Mouse (Mus musculus) hindbrain, embryonic 11.5 days (tissue): ENCODE results near the gene Rbm33. TPM values are rescaled to one million over a fixed set of nuclear protein-coding genes. Genes with fewer than 3 reads are reported as not detected.

Experiments used
- ATAC-seq: fragments of 200-750 bp; cut with Nextera tagmentation; 2 replicates; pipeline ENCODE4 v1.8.0; 2017; ENCODE audit warnings: mild to moderate bottlenecking, moderate TSS enrichment, moderate library complexity; ENCODE audit not compliant: low FRiP score
- DNase-seq: peaks from one replicate; pipeline ENCODE4 v3.0.0-alpha.2; 2015; ENCODE audit warnings: low spot score
- H3K27ac ChIP-seq: fragments of 300-500 bp; sonication (generic); 2 replicates; pipeline ENCODE4 v1.5.1; 2014; ENCODE audit warnings: mild to moderate bottlenecking, low read depth, low read length
- H3K27me3 ChIP-seq: fragments of 300-500 bp; sonication (generic); 2 replicates; pipeline ENCODE4 v1.6.1; 2014; ENCODE audit warnings: mild to moderate bottlenecking, low read length, moderate library complexity, mixed read lengths; ENCODE audit not compliant: control insufficient read depth, insufficient read depth
- H3K36me3 ChIP-seq: fragments of 300-500 bp; sonication (generic); 2 replicates; pipeline ENCODE4 v1.6.1; 2014; ENCODE audit warnings: mild to moderate bottlenecking, low read length, moderate library complexity, mixed read lengths; ENCODE audit not compliant: control insufficient read depth, insufficient read depth
- H3K4me1 ChIP-seq: fragments of 300-500 bp; sonication (generic); replicated peaks from 2 replicates; pipeline ENCODE4 v1.6.1; 2014; ENCODE audit warnings: low read length, mixed read lengths; ENCODE audit not compliant: control insufficient read depth, insufficient read depth
- H3K4me2 ChIP-seq: fragments of 300-500 bp; sonication (generic); replicated peaks from 2 replicates; pipeline ENCODE4 v1.6.1; 2014; ENCODE audit warnings: mild to moderate bottlenecking, low read depth, low read length
- H3K4me3 ChIP-seq: fragments of 300-500 bp; sonication (generic); 2 replicates; pipeline ENCODE4 v1.5.1; 2014; ENCODE audit warnings: low read depth, low read length
- H3K9ac ChIP-seq: fragments of 300-500 bp; sonication (generic); 2 replicates; pipeline ENCODE4 v1.6.1; 2014; ENCODE audit warnings: low read depth, low read length
- H3K9me3 ChIP-seq: fragments of 300-500 bp; sonication (generic); 2 replicates; pipeline ENCODE4 v1.6.1; 2016; ENCODE audit warnings: low read length; ENCODE audit not compliant: control insufficient read depth
- WGBS: fragments of 180-500 bp; shearing (Covaris S2); extraction: QIAGEN DNeasy Blood & Tissue Kit; methylation state at CpG from one replicate; pipeline ENCODE4 v1.1.7; 2014; 5-methylcytosine and 5-hydroxymethylcytosine counted together
- polyA plus RNA-seq: library from polyadenylated mRNA; unstranded; fragments of >200 nt; fragmentation: Nextera tagmentation; extraction: Ambion mirVana; gene quantifications from 2 replicates; pipeline ENCODE4 v1.2.1, GENCODE M21; 2014

The Rbm33 gene
- polyA plus RNA-seq, 1 experiment from 2014 or later: 32.8 TPM

GRCm38 (mm10) chr5:28465526-28465925, 148.6 kb downstream of the Rbm33 start:
- ATAC-seq (no peak), DNase-seq (peak; percentile 36)
- Histone ChIP-seq H3K36me3 (no peaks in the 10 kb centered on the region), H3K4me2 (peak overlapping the region; percentile 88), H3K9ac (no peak overlapping the region), H3K27ac (no peak overlapping the region), H3K4me1 (peaks cover 12% of the 10 kb centered on the region; the same call in 1 of the 2 replicates), H3K9me3 (no peaks in the 10 kb centered on the region), H3K4me3 (peak overlapping the region; percentile 46), H3K27me3 (peaks cover 89% of the 10 kb centered on the region)
- WGBS: 1% methylated on average over 18 of the region's 18 CpGs

GRCm38 (mm10) chr5:28466351-28466750, 149.4 kb downstream of the Rbm33 start:
- Histone ChIP-seq H3K4me2 (peak overlapping the region; percentile 36), H3K36me3 (no peaks in the 10 kb centered on the region), H3K4me1 (peaks cover 9% of the 10 kb centered on the region; the same call in 1 of the 2 replicates), H3K9ac (peak overlapping the region; percentile 38; the same call in 1 of the 2 replicates), H3K27ac (no peak overlapping the region), H3K9me3 (no peaks in the 10 kb centered on the region), H3K27me3 (peaks cover 81% of the 10 kb centered on the region), H3K4me3 (peak overlapping the region; percentile 46)
- DNase-seq (no peak), ATAC-seq (no peak)
- 1% methylated on average over 14 of the region's 15 CpGs for WGBS

GRCm38 (mm10) chr5:28466760-28467306, 149.9 kb downstream of the Rbm33 start, which contains the start of gene Shh:
TSS of gene Shh (minus strand) at chr5:28467256.
- peak within 1 kb of the TSS; percentile 36 for H3K4me2 ChIP-seq
- no peaks in the 10 kb centered on the region for H3K36me3 ChIP-seq
- no peak within 1 kb of the TSS for H3K27ac ChIP-seq
- no peaks in the 10 kb centered on the region for H3K9me3 ChIP-seq
- ATAC-seq (no peak), DNase-seq (peak; percentile 53)
- H3K27me3 ChIP-seq: peaks cover 76% of the 10 kb centered on the region
- H3K4me3 ChIP-seq: peak within 1 kb of the TSS; percentile 46
- H3K9ac ChIP-seq: peak within 1 kb of the TSS; percentile 38; the same call in 1 of the 2 replicates
- under 1% methylated on average over 29 of the region's 31 CpGs for WGBS
- peaks cover 9% of the 10 kb centered on the region; the same call in 1 of the 2 replicates for H3K4me1 ChIP-seq

Other genes with a start within 250 kb of the Rbm33 start
- 118 and 128 TPM in 2 replicates for gene Insig1, start 245.8 kb upstream of the Rbm33 start, polyA plus RNA-seq
- 1.1 and 1.2 TPM in 2 replicates for gene En2, start 151.4 kb upstream of the Rbm33 start, polyA plus RNA-seq
- gene Cnpy1, start 71.3 kb upstream of the Rbm33 start, polyA plus RNA-seq: 63.4 and 73.6 TPM in 2 replicates
- gene Shh, start 150.1 kb downstream of the Rbm33 start, polyA plus RNA-seq: 1.6 and 2.7 TPM in 2 replicates